Mouse (Mus musculus) urinary bladder, adult 2 months (tissue): ENCODE data around the gene Tfe3. TPM values are rescaled to one million over a fixed set of nuclear protein-coding genes. Genes with fewer than 3 reads are reported as not detected.
"Not testable (repeated sequence)": the region's sequence is repeated elsewhere in the genome, so short reads cannot be mapped to it uniquely, and the experiment has no call there.

ENCODE experiments used
- DNase-seq: peaks from one replicate; pipeline ENCODE4 v3.0.0; 2022; ENCODE audit warnings: low spot score
- polyA plus RNA-seq: library from polyadenylated mRNA; depleted of rRNA; stranded (reverse); fragments of >200 nt; gene quantifications from 2 replicates; pipeline ENCODE4 v1.2.3, GENCODE M21; 2012

The Tfe3 gene
- polyA plus RNA-seq, 1 experiment, result 11.2 TPM

GRCm38 (mm10) chrX:7750432-7751116 lies 11.8 kb upstream of the Tfe3 start, which contains the start of gene Ccdc120:
Ccdc120 (minus strand) TSS chrX:7750905.
- DNase-seq, result no peak

GRCm38 (mm10) chrX:7753627-7754026 lies 8.7 kb upstream of the Tfe3 start:
- not testable (repeated sequence) for DNase-seq

- DNase-seq, result no peak
Measured at GRCm38 (mm10) chrX:7762921-7763197, 499 bp downstream of the Tfe3 start.

DNA sequence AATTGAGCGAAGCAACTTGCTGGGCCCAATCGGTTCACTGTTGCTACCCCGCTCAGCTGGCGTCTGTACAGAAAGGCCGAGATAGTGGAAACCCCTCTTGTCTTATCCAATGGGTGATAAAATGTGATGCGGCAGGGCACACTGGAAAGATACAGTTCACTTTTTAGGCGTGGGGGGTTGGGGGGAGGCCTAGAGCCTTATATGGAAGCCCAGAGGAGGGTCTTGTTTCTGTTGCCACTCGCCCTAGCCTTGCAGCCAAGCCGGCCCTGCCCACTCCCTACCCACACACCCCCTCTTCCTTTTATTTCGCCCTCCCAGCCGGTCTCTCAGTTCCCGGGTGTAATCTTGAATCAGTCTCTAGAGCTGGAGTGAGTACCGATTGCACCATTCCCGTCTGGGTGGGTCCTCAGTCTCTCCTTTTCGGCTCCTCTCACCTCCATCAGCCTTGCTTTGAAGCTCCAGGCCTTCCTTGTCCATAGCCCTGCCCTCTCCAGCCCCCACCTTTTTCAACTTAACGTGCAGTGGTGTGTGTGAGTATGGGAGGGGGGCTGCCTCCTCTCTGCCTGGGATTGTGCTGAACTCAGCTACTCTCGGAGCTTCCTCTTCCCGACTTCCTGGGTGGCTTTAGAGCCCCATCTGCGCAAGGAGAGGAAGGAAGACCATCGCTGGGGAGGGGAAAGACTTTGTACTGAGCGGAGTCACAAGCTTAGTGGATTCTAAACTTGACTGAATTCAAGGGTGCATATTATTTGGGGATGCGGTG lies 1.5 kb downstream of the Tfe3 start:
- DNase-seq, result no peak

DNA sequence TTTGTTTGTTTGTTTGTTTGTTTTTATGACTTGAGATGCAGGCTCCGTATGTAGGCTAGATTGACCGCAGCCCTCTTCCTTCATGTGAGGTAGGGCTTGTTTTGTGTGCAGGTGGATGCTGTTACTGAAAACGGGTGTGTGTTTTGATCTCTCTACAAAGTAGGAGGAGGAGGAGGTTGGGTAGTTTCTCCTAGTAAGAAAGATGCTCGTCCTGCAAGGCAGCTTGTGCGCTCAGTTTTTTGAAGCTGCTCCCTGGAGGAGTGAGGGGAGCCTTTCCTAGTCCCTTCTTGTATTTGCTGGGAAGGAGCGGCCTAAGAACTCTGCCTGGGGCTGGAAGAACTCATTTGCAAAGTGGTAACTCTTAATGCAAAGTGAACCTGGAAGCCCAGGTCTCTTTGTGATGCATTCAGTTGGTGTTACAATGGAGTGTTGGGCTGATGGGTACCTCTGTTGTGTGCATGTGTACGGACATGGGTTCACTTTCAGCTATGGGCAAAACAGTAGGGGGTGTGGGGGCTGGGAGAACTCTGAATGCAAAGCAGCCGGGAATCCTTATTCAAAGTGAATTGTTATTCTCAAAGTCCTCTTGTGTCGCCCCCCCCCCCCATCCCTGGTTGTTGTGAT lies 2.4 kb downstream of the Tfe3 start:
- DNase-seq, result no peak

- no peak for DNase-seq
Measured at GRCm38 (mm10) chrX:7765281-7765670, 2.9 kb downstream of the Tfe3 start.

DNA sequence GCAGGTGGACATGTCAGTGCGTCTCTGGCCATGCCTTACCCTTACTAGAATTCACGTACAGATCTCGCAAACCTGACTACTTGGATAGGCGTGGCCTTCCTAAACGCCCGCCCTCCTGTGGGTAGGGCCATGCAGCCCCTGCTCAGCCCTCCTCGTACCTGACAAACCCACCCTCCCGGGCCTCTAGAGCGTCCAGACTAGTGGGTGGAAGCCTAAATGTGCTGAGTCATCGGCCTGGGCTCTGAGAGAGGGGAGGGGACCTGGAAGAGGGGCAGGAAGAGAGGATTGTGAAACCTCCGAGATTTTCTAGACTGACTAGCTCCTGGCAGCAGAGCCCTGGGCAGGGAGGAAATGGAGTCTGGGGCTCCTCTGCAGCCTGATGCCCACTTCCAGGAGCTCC lies 3.4 kb downstream of the Tfe3 start:
- peak; percentile 37 for DNase-seq

- no peak for DNase-seq
Measured at GRCm38 (mm10) chrX:7769302-7770017, 7.1 kb downstream of the Tfe3 start.

DNA sequence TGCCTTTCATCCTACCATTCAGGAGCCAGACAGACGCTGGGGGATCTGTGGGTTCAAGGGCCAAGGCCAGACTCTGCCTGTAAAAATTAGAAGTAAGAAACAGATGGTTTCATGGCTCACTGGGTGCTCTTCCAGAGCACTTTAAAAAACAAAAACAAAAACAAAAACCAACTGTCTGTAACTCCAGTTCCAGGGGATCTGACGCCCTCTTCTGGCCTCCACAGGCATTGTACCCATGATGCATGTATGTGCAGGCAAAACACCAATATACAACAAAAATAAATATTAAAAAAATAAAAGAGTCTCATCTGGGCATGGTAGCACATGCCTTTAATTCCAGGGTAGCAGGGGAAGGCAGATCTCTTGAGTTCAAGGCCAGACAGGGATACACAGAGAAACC lies 10.4 kb downstream of the Tfe3 start:
- DNase-seq, result no peak

DNA sequence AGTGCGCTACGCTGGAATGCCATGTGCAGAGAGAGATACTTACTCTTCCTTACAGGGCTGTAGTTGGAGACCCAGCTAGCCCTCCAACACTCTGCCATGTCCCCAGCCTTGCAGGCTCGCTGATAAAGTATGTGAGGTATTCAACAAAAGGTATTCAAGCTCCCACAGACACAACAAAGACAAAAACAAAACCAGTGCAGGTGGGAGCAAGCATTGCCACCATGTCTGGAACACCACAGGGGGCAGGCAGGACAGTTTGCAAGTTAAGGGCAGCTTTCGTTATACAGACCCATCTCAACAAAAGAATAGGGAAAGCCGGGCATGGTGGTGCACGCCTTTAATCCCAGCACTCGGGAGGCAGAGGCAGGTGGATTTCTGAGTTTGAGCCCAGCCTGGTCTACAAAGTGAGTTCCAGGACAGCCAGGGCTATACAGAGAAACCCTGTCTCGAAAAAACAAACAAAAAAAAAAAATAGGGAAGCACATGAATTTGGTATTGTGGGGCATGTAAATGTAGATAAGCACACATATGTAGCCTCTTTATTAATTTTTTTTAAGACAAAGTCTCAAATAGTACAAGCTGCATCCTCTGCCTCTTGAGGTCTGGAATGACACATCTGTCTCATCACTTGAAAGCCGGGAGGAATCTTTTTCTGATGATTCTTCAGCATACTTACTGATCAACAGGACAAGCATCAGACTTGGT lies 13.3 kb downstream of the Tfe3 start:
- no peak for DNase-seq

DNA sequence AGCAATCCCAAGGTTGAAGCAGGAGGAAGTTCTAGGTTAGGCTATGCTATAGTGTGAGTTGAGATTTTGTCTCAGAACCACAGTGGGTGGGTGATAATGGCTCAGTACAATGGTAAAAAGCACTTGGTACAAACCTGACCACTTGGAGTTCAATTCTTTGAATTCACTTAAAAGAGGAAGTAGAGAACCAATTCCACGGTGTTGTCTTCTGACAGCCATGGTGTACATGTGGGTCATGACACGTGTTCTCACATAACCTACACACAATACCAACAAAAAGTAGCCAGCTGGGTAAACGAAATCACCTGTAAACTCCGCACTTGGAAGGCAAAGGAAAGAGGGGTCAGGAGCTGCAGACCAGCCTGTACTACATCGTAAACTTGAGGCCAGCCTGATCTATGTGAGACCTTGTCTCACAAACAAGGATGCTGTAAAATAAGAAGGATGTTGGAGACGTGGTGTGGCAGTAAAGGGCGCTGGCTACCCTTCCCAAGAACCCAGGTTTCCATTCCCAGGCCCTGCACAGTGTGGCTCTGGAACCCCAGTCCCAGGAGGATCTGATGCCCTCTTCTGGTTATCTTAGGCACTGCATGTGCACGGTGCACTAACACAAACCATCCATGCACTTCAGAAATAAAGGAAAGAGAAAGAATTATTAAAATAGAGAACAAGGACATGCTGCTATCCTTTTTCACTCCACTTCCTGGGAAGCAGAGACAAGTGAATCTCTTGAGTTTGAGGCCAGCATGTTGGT lies 14.1 kb downstream of the Tfe3 start:
- no peak for DNase-seq

DNA sequence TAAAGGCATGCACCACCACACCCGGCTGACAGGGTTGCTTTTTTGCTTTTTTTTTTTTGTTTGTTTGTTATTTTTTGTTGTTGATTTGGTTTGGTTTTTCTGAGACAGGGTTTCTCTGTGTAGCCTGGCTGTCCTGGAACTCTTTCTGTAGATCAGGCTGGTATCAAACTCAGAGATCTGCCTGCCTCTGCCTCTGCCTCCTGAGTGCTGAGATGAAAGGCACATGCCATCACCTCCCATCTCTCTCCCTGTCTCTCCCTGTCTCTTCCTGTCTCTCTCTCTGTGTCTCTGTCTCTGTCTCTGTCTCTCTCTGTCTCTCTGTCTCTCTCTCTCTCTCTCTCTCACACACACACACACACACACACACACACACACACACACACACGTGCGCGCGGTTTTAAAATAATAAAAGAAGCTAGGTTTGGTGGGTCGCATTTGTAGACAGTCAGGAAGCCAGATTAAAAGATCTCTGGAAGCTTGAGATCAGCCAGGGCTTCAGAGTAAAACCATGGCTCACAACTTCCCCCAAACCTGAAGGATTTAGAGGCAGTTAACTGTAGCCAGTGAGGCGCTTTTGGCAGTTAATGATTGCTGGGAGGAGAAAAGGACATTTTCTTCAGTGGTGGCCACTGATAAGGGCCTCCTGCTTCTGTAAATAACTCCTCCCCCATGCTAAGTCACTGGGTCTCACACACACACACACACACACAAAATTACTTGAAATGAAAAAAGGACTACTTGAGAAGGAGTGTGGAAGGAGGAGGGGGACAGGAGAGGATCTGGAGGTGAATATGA lies 16.3 kb downstream of the Tfe3 start:
- DNase-seq, result no peak

GRCm38 (mm10) chrX:7779294-7779693 lies 16.9 kb downstream of the Tfe3 start:
- no peak for DNase-seq

- no peak for DNase-seq
Measured at GRCm38 (mm10) chrX:7782603-7783092, 20.3 kb downstream of the Tfe3 start.

DNA sequence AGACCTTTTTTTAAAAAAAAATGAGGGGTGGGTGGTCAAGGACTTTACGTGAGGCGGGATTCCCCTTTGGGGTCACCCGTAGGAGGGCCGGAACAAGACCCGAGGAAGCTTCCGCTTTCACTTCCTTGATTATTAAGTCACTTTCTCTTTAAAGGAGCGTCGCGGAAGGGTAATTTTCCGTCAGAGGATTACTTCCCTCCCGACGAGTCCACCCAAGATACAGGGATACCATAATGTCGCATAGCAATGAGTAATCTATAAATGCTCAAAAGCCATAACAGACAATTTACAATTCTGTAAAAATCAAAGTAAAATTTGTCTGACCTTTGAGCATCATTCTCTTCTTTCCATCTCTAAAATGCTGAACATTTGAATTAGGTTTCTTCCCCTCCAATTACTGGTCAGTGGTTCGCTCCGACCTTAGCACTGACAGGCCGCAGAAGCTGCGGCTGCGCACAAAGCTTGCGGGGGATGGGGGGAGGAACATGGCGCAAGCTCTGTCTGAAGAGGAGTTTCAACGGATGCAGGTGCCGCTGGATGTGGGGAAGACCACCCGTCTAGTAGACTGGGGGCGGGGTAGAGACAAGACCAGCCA lies 27.3 kb downstream of the Tfe3 start, which contains the start of gene Gripap1:
Gripap1 (plus strand) TSS at position 224 of the 595 bp plus-strand sequence.
- DNase-seq, result no peak

GRCm38 (mm10) chrX:7790309-7790708 lies 27.9 kb downstream of the Tfe3 start:
- no peak for DNase-seq

- no peak for DNase-seq
Measured at GRCm38 (mm10) chrX:7793361-7793760, 31.0 kb downstream of the Tfe3 start.

GRCm38 (mm10) chrX:7795016-7795415 lies 32.7 kb downstream of the Tfe3 start:
- DNase-seq, result no peak

GRCm38 (mm10) chrX:7797327-7797726 lies 35.0 kb downstream of the Tfe3 start:
- no peak for DNase-seq

- DNase-seq, result not testable (repeated sequence)
Measured at GRCm38 (mm10) chrX:7802157-7802556, 39.8 kb downstream of the Tfe3 start.
